In the genomic region with DNA sequence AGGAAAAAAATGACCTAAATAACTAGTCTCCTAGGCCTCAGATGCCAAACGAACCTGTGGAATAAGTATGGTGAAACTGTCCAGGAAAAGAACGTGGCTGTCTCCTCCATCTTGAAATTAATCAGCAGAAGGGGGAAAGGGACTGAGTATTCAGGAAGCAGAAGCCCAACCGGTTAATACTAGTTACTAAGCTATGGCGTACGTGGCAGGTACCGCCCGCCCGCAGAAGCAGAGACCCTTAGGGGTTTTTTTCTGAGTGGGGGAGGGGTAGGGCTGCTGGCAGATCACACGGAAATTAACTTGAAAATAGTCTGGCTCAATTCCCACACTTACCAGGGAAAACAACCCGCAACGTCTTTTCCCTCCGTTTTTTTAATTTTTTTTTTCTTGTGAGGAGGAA, we compare ENCODE assay signal across 8 mouse cellular contexts. TPM values are rescaled to one million over a fixed set of nuclear protein-coding genes. Genes with fewer than 3 reads are reported as not detected.
DNase-seq lines count a peak whose midpoint lies in the region; ATAC-seq and TF ChIP-seq lines count a peak whose summit lies in the region.

No protein-coding gene starts in this region.

- peak; percentile 66 for DNase-seq in lung, embryonic 14.5 days
- no peak for DNase-seq in lung, postnatal 36 days
- DNase-seq in cerebellum, postnatal 10 days: peak; percentile 52 to 56
- DNase-seq in thymus, adult 2 months: peak; percentile 17
- no peak for DNase-seq in spleen, postnatal 36 days (ENCODE audit: low spot score in 2 of 2)

- H3K36me3 ChIP-seq in lung, embryonic 14.5 days (ENCODE audit: insufficient read depth): peaks cover 10% of the 10 kb centered on the region; the same call in 1 of the 2 replicates
- H3K36me3 ChIP-seq in heart, embryonic 11.5 days (ENCODE audit: control insufficient read depth, insufficient read depth, low read length): no peaks in the 10 kb centered on the region
- peaks cover 24% of the 10 kb centered on the region; the same call in 1 of the 2 replicates for H3K36me3 ChIP-seq in kidney, embryonic 15.5 days
- H3K36me3 ChIP-seq in megakaryocyte, embryonic 14.5 days (replicated peaks; ENCODE audit: low read length): peaks cover 31% of the 10 kb centered on the region
- H3K36me3 ChIP-seq in thymus, adult 2 months (ENCODE audit: control insufficient read depth, insufficient read depth, low read length): peaks cover 4% of the 10 kb centered on the region; the same call in 1 of the 2 replicates

- peak overlapping the region; percentile 87 for H3K9ac ChIP-seq in lung, embryonic 14.5 days
- peak overlapping the region; percentile 93 for H3K9ac ChIP-seq in heart, embryonic 11.5 days (ENCODE audit: low read depth, low read length)
- peak overlapping the region; percentile 85 for H3K9ac ChIP-seq in kidney, embryonic 15.5 days

- 10% methylated on average over 12 of the region's 12 CpGs for WGBS in lung, embryonic 14.5 days
- WGBS in heart, embryonic 11.5 days (ENCODE audit: insufficient replicate concordance): 21% methylated on average over 12 of the region's 12 CpGs
- WGBS in kidney, embryonic 15.5 days: 19% methylated on average over 12 of the region's 12 CpGs
- 2% methylated on average over 12 of the region's 12 CpGs for WGBS in thymus, adult 2 months

- no peaks in the 10 kb centered on the region for H3K27me3 ChIP-seq in lung, embryonic 14.5 days (ENCODE audit: insufficient read depth, low read length)
- no peaks in the 10 kb centered on the region for H3K27me3 ChIP-seq in heart, embryonic 11.5 days (ENCODE audit: control insufficient read depth, insufficient read depth, low read length)
- peaks cover 16% of the 10 kb centered on the region for H3K27me3 ChIP-seq in kidney, embryonic 15.5 days
- no peaks in the 10 kb centered on the region for H3K27me3 ChIP-seq in megakaryocyte, embryonic 14.5 days (replicated peaks)
- no peaks in the 10 kb centered on the region for H3K27me3 ChIP-seq in thymus, adult 2 months (ENCODE audit: control insufficient read depth, insufficient read depth, low read length)

- H3K9me3 ChIP-seq in lung, embryonic 14.5 days (ENCODE audit: low read depth, low read length): no peaks in the 10 kb centered on the region
- no peaks in the 10 kb centered on the region for H3K9me3 ChIP-seq in heart, embryonic 11.5 days (replicated peaks; ENCODE audit: control insufficient read depth, low read length)
- no peaks in the 10 kb centered on the region for H3K9me3 ChIP-seq in kidney, embryonic 15.5 days (replicated peaks)
- peaks cover 13% of the 10 kb centered on the region for H3K9me3 ChIP-seq in megakaryocyte, embryonic 14.5 days

- peak overlapping the region; percentile 94; the same call in 1 of the 2 replicates for H3K27ac ChIP-seq in lung, embryonic 14.5 days (ENCODE audit: low read depth)
- H3K27ac ChIP-seq in heart, embryonic 11.5 days (ENCODE audit: low read depth, low read length): peak overlapping the region; percentile 91
- peak overlapping the region; percentile 91 for H3K27ac ChIP-seq in kidney, embryonic 15.5 days
- H3K27ac ChIP-seq in thymus, adult 2 months (ENCODE audit: control insufficient read depth, insufficient read depth, low read length): no peak overlapping the region

- peak overlapping the region; percentile 71 for H3K4me3 ChIP-seq in lung, embryonic 14.5 days (ENCODE audit: low read depth, low read length)
- H3K4me3 ChIP-seq in heart, embryonic 11.5 days (ENCODE audit: low read depth, low read length): peak overlapping the region; percentile 74
- H3K4me3 ChIP-seq in kidney, embryonic 15.5 days (replicated peaks): peak overlapping the region; percentile 76
- H3K4me3 ChIP-seq in megakaryocyte, embryonic 14.5 days (replicated peaks): peak overlapping the region; percentile 94
- H3K4me3 ChIP-seq in thymus, adult 2 months (ENCODE audit: control insufficient read depth, insufficient read depth, low read length): peak overlapping the region; percentile 86

- no peaks in the 10 kb centered on the region for H3K4me1 ChIP-seq in lung, embryonic 14.5 days (ENCODE audit: insufficient read depth)
- H3K4me1 ChIP-seq in heart, embryonic 11.5 days (ENCODE audit: control insufficient read depth, insufficient read depth, low read length): no peaks in the 10 kb centered on the region
- H3K4me1 ChIP-seq in kidney, embryonic 15.5 days: no peaks in the 10 kb centered on the region
- H3K4me1 ChIP-seq in megakaryocyte, embryonic 14.5 days: no peaks in the 10 kb centered on the region; the same call in 1 of the 2 replicates
- H3K4me1 ChIP-seq in thymus, adult 2 months (replicated peaks; ENCODE audit: control insufficient read depth, insufficient read depth, low read length): no peaks in the 10 kb centered on the region

- H3K4me2 ChIP-seq in lung, embryonic 14.5 days: peak overlapping the region; percentile 63
- peak overlapping the region; percentile 59 for H3K4me2 ChIP-seq in heart, embryonic 11.5 days
- H3K4me2 ChIP-seq in kidney, embryonic 15.5 days: peak overlapping the region; percentile 55

- no peak for TF ChIP-seq POLR2A in thymus, adult 2 months (IDR thresholded peaks at IDR 0.05; ENCODE audit: control insufficient read depth, extremely low read depth, insufficient read depth, low read length, poor library complexity)

- no peak for TF ChIP-seq CTCF in lung, embryonic 14.5 days (IDR thresholded peaks at IDR 0.05; ENCODE audit: low read depth)
- TF ChIP-seq CTCF in thymus, adult 2 months (IDR thresholded peaks at IDR 0.05; ENCODE audit: borderline replicate concordance, control insufficient read depth, extremely low read depth, insufficient read depth, low read length, poor library complexity): no peak

- no peak for ATAC-seq in lung, embryonic 14.5 days (ENCODE audit: insufficient read depth)
- no peak for ATAC-seq in heart, embryonic 11.5 days (replicated peaks; ENCODE audit: insufficient number of reproducible peaks, low FRiP score, low TSS enrichment)
- peak; percentile 44; the same call in 1 of the 2 replicates for ATAC-seq in kidney, embryonic 15.5 days (replicated peaks; ENCODE audit: low FRiP score)

RNA-seq across cellular contexts. Expression of a gene that starts 1.0 kb away (rescaled TPM):
- polyA plus RNA-seq in lung, embryonic 14.5 days (2014; fragmentation: Nextera tagmentation; extraction: Ambion mirVana): 52.7 and 53.9 TPM in 2 replicates
- polyA plus RNA-seq in heart, embryonic 11.5 days (2014; fragmentation: Nextera tagmentation; extraction: Ambion mirVana): 29.6 and 33.1 TPM in 2 replicates
- 34.1 and 35.3 TPM in 2 replicates for polyA plus RNA-seq in kidney, embryonic 15.5 days (2015; fragmentation: Nextera tagmentation; extraction: Ambion mirVana)
- 2.3 TPM in 1 of 2 replicates, not detected in the other for polyA plus RNA-seq in megakaryocyte, embryonic 14.5 days (2012; ENCODE audit: insufficient read depth, low replicate concordance)
- polyA plus RNA-seq in thymus, adult 2 months (2012; rRNA removed): 6.4 and 6.6 TPM in 2 replicates

Comparison
In these comparisons a context has a peak if more than half of its experiments do, and no peak if none do; other contexts are left out.
1. DNase-seq: peak in lung, embryonic 14.5 days (single experiment), cerebellum, postnatal 10 days (2 of 2) and thymus, adult 2 months (single experiment); none in lung, postnatal 36 days (single experiment) and spleen, postnatal 36 days (0 of 2).
2. Peak in every context shown above with its lines, with median percentiles within 50 percentile points of each other: H3K4me2 ChIP-seq, H3K4me3 ChIP-seq and H3K9ac ChIP-seq.